Mouse (Mus musculus): ENCODE measurements around the gene Vat1l. TPM values are rescaled to one million over a fixed set of nuclear protein-coding genes. Genes with fewer than 3 reads are reported as not detected.

Gene Vat1l
- polyA plus RNA-seq, 1 experiment: not detected

DNA sequence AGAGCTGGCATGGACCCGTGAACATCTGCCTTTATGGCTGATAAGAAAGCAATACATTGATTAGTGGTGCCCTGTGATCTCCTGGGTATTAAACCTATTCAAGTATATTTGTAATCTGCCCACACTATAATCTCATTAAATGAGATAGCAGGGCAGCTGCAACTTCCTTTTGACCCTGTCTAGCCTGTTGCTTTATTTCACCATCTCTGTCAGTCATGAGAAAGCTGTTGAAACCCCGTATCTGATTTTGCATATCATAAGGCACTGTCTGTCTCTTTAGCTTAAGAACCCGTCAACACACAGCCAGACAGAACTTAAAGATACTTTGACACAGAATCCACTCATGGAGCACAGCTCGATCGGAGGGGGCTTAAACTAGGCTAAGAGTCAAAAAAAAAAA, 213.1 kb downstream of the Vat1l start:
- TF ChIP-seq GATA1 (IDR thresholded peaks at IDR 0.05; ENCODE audit: low read length): no peak

DNA sequence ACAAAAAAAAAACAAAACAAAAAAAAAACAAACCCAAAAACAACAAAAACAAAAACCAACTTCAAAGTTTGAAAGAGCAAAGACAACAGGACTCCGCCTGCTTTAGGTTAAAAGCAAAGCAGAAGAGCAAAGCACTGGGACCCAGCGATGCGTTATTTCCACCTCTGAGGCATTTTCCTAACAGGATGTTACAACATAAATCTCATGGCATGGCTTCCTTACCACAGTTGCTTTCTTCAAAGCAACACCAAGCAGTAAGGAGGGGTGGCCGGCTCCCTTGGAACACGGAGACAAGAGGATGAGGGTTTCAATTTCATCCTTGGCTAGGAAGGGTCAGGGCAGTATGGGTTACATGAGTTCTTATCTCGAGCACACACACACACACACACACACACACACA, 213.5 kb downstream of the Vat1l start:
- TF ChIP-seq GATA1 (IDR thresholded peaks at IDR 0.05; ENCODE audit: low read length): no peak

DNA sequence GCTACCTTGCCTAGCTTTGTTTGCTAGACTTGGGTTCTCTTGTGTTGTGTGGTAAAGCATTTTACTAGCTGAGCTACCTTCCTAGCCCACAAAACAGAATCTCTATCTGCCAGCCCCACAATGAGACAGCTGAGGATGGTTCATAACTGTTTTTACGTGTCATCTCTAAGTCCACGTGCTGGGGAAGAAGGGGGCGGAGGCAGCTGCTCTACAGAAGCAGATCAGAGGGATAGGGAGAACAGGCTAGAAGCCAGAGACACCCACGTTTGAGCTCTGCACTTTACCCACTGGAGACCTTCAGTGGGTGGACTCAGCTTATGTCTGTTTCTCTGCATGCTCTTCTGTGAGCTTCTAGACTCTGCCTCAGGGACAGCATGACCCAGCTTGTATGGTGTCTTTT, 216.1 kb downstream of the Vat1l start:
- no peak for TF ChIP-seq GATA1 (IDR thresholded peaks at IDR 0.05; ENCODE audit: low read length)

Other genes with a start within 250 kb of the Vat1l start
- gene Nudt7, start 72.1 kb upstream of the Vat1l start, polyA plus RNA-seq (2012): not detected in 2 replicates
- gene Clec3a, start 212.5 kb downstream of the Vat1l start, polyA plus RNA-seq (2012): not detected in 2 replicates
- gene Wwox, start 234.0 kb downstream of the Vat1l start, polyA plus RNA-seq (2012): 6.6 and 7.2 TPM in 2 replicates

Measured in G1E-ER4 (cell line).